ENCODE assay signal across 28 mouse cellular contexts in the genomic region with DNA sequence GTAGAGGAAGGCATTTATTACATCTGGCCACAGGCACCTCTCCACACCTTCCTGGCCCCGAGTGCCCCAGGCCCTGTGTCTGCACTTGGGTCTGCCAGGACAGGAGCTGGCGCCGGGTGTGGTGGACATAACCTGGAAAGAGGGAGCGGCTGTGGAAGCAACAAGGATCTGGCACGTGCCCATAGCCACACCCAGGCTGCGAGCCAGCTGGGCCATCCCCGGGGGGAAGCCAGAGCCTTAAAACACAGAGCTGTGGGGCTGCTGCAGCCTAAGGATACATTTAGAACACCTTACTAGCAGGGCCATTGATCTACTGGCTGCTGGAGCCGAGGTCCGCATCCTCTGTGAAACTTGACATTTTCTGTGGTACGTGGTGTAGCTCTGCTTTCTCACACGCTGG.
A peak's percentile ranks its signal among the peaks of the same experiment; 100 is the strongest.
DNase-seq lines count a peak whose midpoint lies in the region; TF ChIP-seq lines count a peak whose summit lies in the region.
"Had no signal": no experiment of that assay in that cellular context is flagged by ENCODE, and none has a peak within 500 bp of the region (broad histone marks: within the 10 kb centered on the region; RNA-seq: fewer than 3 reads in every experiment).

No protein-coding gene starts in this region.

- H3K4me3 ChIP-seq in cerebellum, adult 2 months (replicated peaks; ENCODE audit: insufficient read depth, low read depth, low read length), result no peak overlapping the region
- H3K4me3 ChIP-seq: erythroblast, embryonic 14.5 days; heart, embryonic 10.5 days; heart, embryonic 15.5 days; hindbrain, embryonic 13.5 days; midbrain, embryonic 13.5 days; neural tube, embryonic 13.5 days; stomach, embryonic 15.5 days had no signal

- no peak for TF ChIP-seq CTCF in cerebellum, adult 2 months (IDR thresholded peaks at IDR 0.05; ENCODE audit: borderline replicate concordance, insufficient read depth, low read depth, low read length)

- 0 out of 2 replicates have a peak, but pooled peaks cover 3% of the 10 kb centered on the region for H3K4me1 ChIP-seq in cerebellum, adult 2 months (ENCODE audit: control insufficient read depth, insufficient read depth, low read length)
- H3K4me1 ChIP-seq: hindbrain, embryonic 13.5 days; midbrain, embryonic 13.5 days; neural tube, embryonic 13.5 days; stomach, embryonic 15.5 days had no signal

- WGBS in cerebellum, adult 2 months, result 45% methylated on average over 11 of the region's 11 CpGs

- DNase-seq in cerebellum, adult 2 months, result peak; percentile 25 to 28
- no peak for DNase-seq in cerebellum, postnatal 4 days (ENCODE audit: low spot score in 2 of 2)
- DNase-seq in heart, postnatal 4 days, result peak; percentile 19
- no peak for DNase-seq in heart, adult 8-10 months (ENCODE audit: low spot score)
- peak; percentile 43 for DNase-seq in 3134 (ENCODE audit: extremely low read depth, insufficient read length, low spot score)
- peak; percentile 52 to 66 for DNase-seq in cerebellum, postnatal 25 days
- DNase-seq in urinary bladder, adult 18-20 months (ENCODE audit: low spot score in 2 of 2), result no peak
- DNase-seq: adrenal gland, postnatal 25 days; B cell, adult 2 months; forebrain, postnatal 0 days; gastrocnemius, postnatal 14 days; kidney, adult 9 months; kidney, postnatal 10 days; layer of hippocampus, postnatal 36 days; liver; lung, adult 2 months; lung, postnatal 10 days; thymus, adult 18-20 months; thymus, postnatal 36 days had no signal

- H3K27me3 ChIP-seq in cerebellum, adult 2 months (ENCODE audit: control insufficient read depth, insufficient read depth, low read length), result no peaks in the 10 kb centered on the region
- H3K27me3 ChIP-seq: stomach, embryonic 15.5 days had no signal

- H3K27ac ChIP-seq in cerebellum, adult 2 months (ENCODE audit: insufficient read depth, low read length), result no peak overlapping the region
- H3K27ac ChIP-seq: heart, embryonic 10.5 days; heart, embryonic 15.5 days; hindbrain, embryonic 13.5 days; liver, embryonic 14.5 days; macrophage; midbrain, embryonic 13.5 days; neural tube, embryonic 13.5 days; stomach, embryonic 15.5 days had no signal

- no peak for TF ChIP-seq POLR2A in cerebellum, adult 2 months (IDR thresholded peaks at IDR 0.05; ENCODE audit: borderline replicate concordance, insufficient read depth, low read length)

Comparison
In these comparisons a context has a peak if more than half of its experiments do, and no peak if none do; other contexts are left out.
1. DNase-seq: peak in cerebellum, adult 2 months (2 of 2), heart, postnatal 4 days (single experiment), 3134 (single experiment) and cerebellum, postnatal 25 days (2 of 2); none in cerebellum, postnatal 4 days (0 of 2), heart, adult 8-10 months (single experiment) and urinary bladder, adult 18-20 months (0 of 2).